Mouse (Mus musculus) heart, adult 2 months (tissue): Measurements from ENCODE around the gene Fuz.

ENCODE experiments used
- CTCF ChIP-seq: fragments of 200-600 bp; IDR thresholded peaks from 2 replicates; pipeline ENCODE4 v1.8.1; 2022; ENCODE audit warnings: antibody characterized with exemption, mild to moderate bottlenecking, moderate library complexity
- EP300 ChIP-seq: fragments of 200-500 bp; IDR thresholded peaks from 2 replicates; pipeline ENCODE4 v1.6.1; 2011; ENCODE audit warnings: low read depth, low read length, control low read depth; ENCODE audit not compliant: insufficient read depth
- POLR2A ChIP-seq: fragments of 200-500 bp; IDR thresholded peaks from 2 replicates; pipeline ENCODE4 v1.6.1; 2011; ENCODE audit warnings: mild to moderate bottlenecking, low read depth, low read length, control low read depth; ENCODE audit not compliant: insufficient read depth

- TF ChIP-seq CTCF (no peak), EP300 (no peak), POLR2A (no peak)
Measured at GRCm38 (mm10) chr7:44864595-44865542, 31.0 kb upstream of the Fuz start.
